Comparison of ENCODE assay signal across 8 mouse cellular contexts in genomic region chr12:111425258-111425657, GRCm38 (mm10). TPM values are rescaled to one million over a fixed set of nuclear protein-coding genes. Genes with fewer than 3 reads are reported as not detected.
DNase-seq lines count a peak whose midpoint lies in the region; ATAC-seq lines count a peak whose summit lies in the region.
"Had no signal": no experiment of that assay in that cellular context is flagged by ENCODE, and none has a peak within 500 bp of the region (broad histone marks: within the 10 kb centered on the region; RNA-seq: fewer than 3 reads in every experiment).

No protein-coding gene starts in this region.

- ATAC-seq in common myeloid progenitor, adult 5-6 weeks (replicated peaks; ENCODE audit: low read depth, poor library complexity, severe bottlenecking) = peak; percentile 57
- peak; percentile 12; the same call in 1 of the 2 replicates for ATAC-seq in midbrain, embryonic 15.5 days (replicated peaks)

- intact Hi-C loops in gastrocnemius, postnatal 14 days (cut with DNase I; ENCODE audit: low total_unique reads) = no loop called here
- intact Hi-C loops in left cerebral cortex, postnatal 36 days (cut with DNase I) = loop anchor here (10.0 kb wide), 1 partner anchor 220 kb away; no protein-coding TSS in a partner anchor

- 4% methylated on average over 15 of the region's 15 CpGs for WGBS in midbrain, embryonic 15.5 days

- H3K4me1 ChIP-seq in midbrain, embryonic 15.5 days = peaks cover 32% of the 10 kb centered on the region

- no peaks in the 10 kb centered on the region for H3K36me3 ChIP-seq in midbrain, embryonic 15.5 days (replicated peaks)
- H3K36me3 ChIP-seq: lung, embryonic 15.5 days had no signal

- 0 out of 2 replicates have a peak overlapping the region, but pooled peaks have one; percentile 8 for H3K4me3 ChIP-seq in midbrain, embryonic 15.5 days
- H3K4me3 ChIP-seq: lung, embryonic 15.5 days had no signal

- peak; percentile 73 for DNase-seq in adrenal gland, adult 8-10 months
- peak; percentile 87 for DNase-seq in gastrocnemius, postnatal 14 days
- peak; percentile 86 for DNase-seq in kidney, adult 11 months
- DNase-seq in left cerebral cortex, postnatal 36 days (ENCODE audit: low spot score in 2 of 2) = peak; percentile 71 to 80
- DNase-seq in spleen, postnatal 14 days (ENCODE audit: low spot score in 2 of 2) = peak; percentile 63 to 68

- no peak overlapping the region for H3K9ac ChIP-seq in midbrain, embryonic 15.5 days
- H3K9ac ChIP-seq: lung, embryonic 15.5 days had no signal

- no peak overlapping the region for H3K4me2 ChIP-seq in midbrain, embryonic 15.5 days
- H3K4me2 ChIP-seq: lung, embryonic 15.5 days had no signal

- no peaks in the 10 kb centered on the region for H3K9me3 ChIP-seq in midbrain, embryonic 15.5 days
- H3K9me3 ChIP-seq: lung, embryonic 15.5 days had no signal

- H3K27ac ChIP-seq in midbrain, embryonic 15.5 days = no peak overlapping the region
- H3K27ac ChIP-seq: lung, embryonic 15.5 days had no signal

- peaks cover 79% of the 10 kb centered on the region for H3K27me3 ChIP-seq in midbrain, embryonic 15.5 days (replicated peaks)

RNA-seq across cellular contexts. Expression of gene Exoc3l4, which starts 8.4 kb away (rescaled TPM):
- total RNA-seq in adrenal gland, adult 8-10 months (2022) = 10 to 100 TPM in 1 of 4 experiments, 1 to 10 TPM in 3; 3.2 to 10.0 (median 7.8) TPM
- 0.32 TPM in 1 of 2 replicates, not detected in the other for total RNA-seq in common myeloid progenitor, adult 5-6 weeks (2017)
- 10 to 100 TPM; 12.8 to 23.8 TPM for total RNA-seq in gastrocnemius, postnatal 14 days (2021)
- total RNA-seq in left cerebral cortex, postnatal 36 days (2021) = 1 to 10 TPM; 1.1 to 1.4 TPM
- polyA plus RNA-seq in midbrain, embryonic 15.5 days (2015; fragmentation: Nextera tagmentation; extraction: Ambion mirVana) = 1.9 and 2.8 TPM in 2 replicates

RNA-seq across cellular contexts. Expression of gene Tnfaip2, which starts 17.0 kb away (rescaled TPM):
- total RNA-seq in adrenal gland, adult 8-10 months (2022) = 10 to 100 TPM; 14.3 to 28.0 (median 17.7) TPM
- total RNA-seq in common myeloid progenitor, adult 5-6 weeks (2017) = 60.2 and 79.0 TPM in 2 replicates
- total RNA-seq in gastrocnemius, postnatal 14 days (2021) = 10 to 100 TPM; 22.7 to 46.6 TPM
- total RNA-seq in left cerebral cortex, postnatal 36 days (2021) = 1 to 10 TPM in 1 of 2 experiments, under 1 TPM in 1; 0.77 to 1.2 TPM
- polyA plus RNA-seq in midbrain, embryonic 15.5 days (2015; fragmentation: Nextera tagmentation; extraction: Ambion mirVana) = 0.38 and 1.3 TPM in 2 replicates

RNA-seq across cellular contexts. Expression of gene Lbhd2, which starts 18.6 kb away (rescaled TPM):
- 1 to 10 TPM in 1 of 4 experiments, under 1 TPM in 3; 0.67 to 1.0 (median 0.78) TPM for total RNA-seq in adrenal gland, adult 8-10 months (2022)
- total RNA-seq in common myeloid progenitor, adult 5-6 weeks (2017) = not detected in 2 replicates
- not detected for total RNA-seq in gastrocnemius, postnatal 14 days (2021)
- total RNA-seq in left cerebral cortex, postnatal 36 days (2021) = 1 to 10 TPM; 1.2 to 1.9 TPM
- 3.2 and 3.5 TPM in 2 replicates for polyA plus RNA-seq in midbrain, embryonic 15.5 days (2015; fragmentation: Nextera tagmentation; extraction: Ambion mirVana)

RNA-seq across cellular contexts. Expression of gene Cdc42bpb, which starts 47.7 kb away (rescaled TPM):
- 100 to 1,000 TPM; 112 to 162 (median 141) TPM for total RNA-seq in adrenal gland, adult 8-10 months (2022)
- 2.0 and 2.4 TPM in 2 replicates for total RNA-seq in common myeloid progenitor, adult 5-6 weeks (2017)
- 10 to 100 TPM; 32.2 to 34.1 TPM for total RNA-seq in gastrocnemius, postnatal 14 days (2021)
- 100 to 1,000 TPM; 146 to 152 TPM for total RNA-seq in left cerebral cortex, postnatal 36 days (2021)
- polyA plus RNA-seq in midbrain, embryonic 15.5 days (2015; fragmentation: Nextera tagmentation; extraction: Ambion mirVana) = 44.7 and 44.9 TPM in 2 replicates

Comparison
In these comparisons a context has a peak if more than half of its experiments do, and no peak if none do; other contexts are left out.
1. RNA of gene Tnfaip2, which starts 17.0 kb away (total RNA-seq): 60.2 to 79.0 TPM in common myeloid progenitor, adult 5-6 weeks, 22.7 to 46.6 TPM in gastrocnemius, postnatal 14 days and 14.3 to 28.0 TPM in adrenal gland, adult 8-10 months; 0.77 to 1.2 TPM in left cerebral cortex, postnatal 36 days; every median in the first group is over 4 times any median in the second.
2. Peak in every context shown above with its lines, with median percentiles within 50 percentile points of each other: DNase-seq.